Mouse (Mus musculus) embryonic fibroblast, embryonic 13.5 days (primary cell): Measurements from ENCODE around the gene Mgat5.

Experiments
- CTCF ChIP-seq: IDR thresholded peaks from 2 replicates; pipeline ENCODE4 v1.5.1; 2011; ENCODE audit warnings: mild to moderate bottlenecking, control low read depth, low read length, moderate library complexity, borderline replicate concordance; ENCODE audit not compliant: insufficient read depth
- POLR2A ChIP-seq: IDR thresholded peaks from 2 replicates; pipeline ENCODE4 v1.6.1; 2011; ENCODE audit warnings: low read depth, mild to moderate bottlenecking, control low read depth, low read length, moderate library complexity

DNA sequence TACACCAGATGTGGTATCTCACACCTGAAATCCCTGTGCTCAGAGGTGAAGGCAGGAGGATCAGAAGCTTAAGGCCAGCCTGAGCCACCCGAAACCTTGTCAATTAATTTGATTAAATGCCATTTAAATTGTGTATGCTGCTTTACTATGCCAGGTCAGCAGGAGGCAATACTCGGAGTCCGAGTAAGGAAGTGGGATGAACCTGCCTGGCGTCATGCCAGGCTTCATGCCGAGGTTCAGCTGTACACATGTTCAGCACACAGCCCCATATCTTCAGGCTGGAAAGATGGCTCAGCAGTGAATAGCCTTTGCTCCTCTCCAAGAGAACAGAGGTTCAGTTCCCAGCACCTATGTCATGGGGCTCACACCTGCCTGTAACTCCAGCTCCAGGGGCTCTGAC is 331.6 kb downstream of the Mgat5 start:
- TF ChIP-seq CTCF, result no peak
- no peak for TF ChIP-seq POLR2A
